Mouse (Mus musculus): ENCODE results near the gene Ubqln3. TPM values are rescaled to one million over a fixed set of nuclear protein-coding genes. Genes with fewer than 3 reads are reported as not detected.

Gene Ubqln3
- polyA plus RNA-seq (2015; fragmentation: Nextera tagmentation; extraction: Ambion mirVana): not detected in 2 replicates

GRCm38 (mm10) chr7:104143179-104143578 lies at the start of gene Ubqln3:
Ubqln3 (minus strand) TSS chr7:104143279.
- Histone ChIP-seq H3K27me3 (ENCODE audit: control insufficient read depth, insufficient read depth, low read depth, low read length) (no peaks in the 10 kb centered on the region), H3K27ac (ENCODE audit: low read length) (no peak within 1 kb of the TSS), H3K36me3 (ENCODE audit: control insufficient read depth, insufficient read depth) (no peaks in the 10 kb centered on the region), H3K4me3 (ENCODE audit: low read depth, low read length) (no peak within 1 kb of the TSS), H3K9me3 (replicated peaks; ENCODE audit: control insufficient read depth, low read length) (no peaks in the 10 kb centered on the region), H3K4me2 (ENCODE audit: low read depth, low read length) (no peak within 1 kb of the TSS), H3K9ac (ENCODE audit: low read depth, low read length) (no peak within 1 kb of the TSS), H3K4me1 (ENCODE audit: control insufficient read depth, low read depth, low read length) (no peaks in the 10 kb centered on the region)
- 43% methylated on average over 3 of the region's 3 CpGs for WGBS (ENCODE audit: insufficient replicate concordance)
- no peak for ATAC-seq (ENCODE audit: low read depth)

GRCm38 (mm10) chr7:104191275-104191674 lies 48.2 kb upstream of the Ubqln3 start:
- 29% methylated on average over 9 of the region's 9 CpGs for WGBS (ENCODE audit: insufficient replicate concordance)
- no peaks in the 10 kb centered on the region for H3K9me3 ChIP-seq (replicated peaks; ENCODE audit: control insufficient read depth, low read length)
- H3K36me3 ChIP-seq (ENCODE audit: control insufficient read depth, insufficient read depth): no peaks in the 10 kb centered on the region
- H3K27me3 ChIP-seq (ENCODE audit: control insufficient read depth, insufficient read depth, low read depth, low read length): no peaks in the 10 kb centered on the region
- no peaks in the 10 kb centered on the region for H3K4me1 ChIP-seq (ENCODE audit: control insufficient read depth, low read depth, low read length)
- no peak overlapping the region for H3K27ac ChIP-seq (ENCODE audit: low read length)
- H3K9ac ChIP-seq (ENCODE audit: low read depth, low read length): no peak overlapping the region
- no peak overlapping the region for H3K4me2 ChIP-seq (ENCODE audit: low read depth, low read length)
- H3K4me3 ChIP-seq (ENCODE audit: low read depth, low read length): no peak overlapping the region
- no peak for ATAC-seq (ENCODE audit: low read depth)

GRCm38 (mm10) chr7:104183292-104183691 lies 40.2 kb upstream of the Ubqln3 start, which contains the start of gene Olfr648:
Olfr648 (minus strand) TSS chr7:104183392.
- no peak within 1 kb of the TSS for H3K4me2 ChIP-seq (ENCODE audit: low read depth, low read length)
- no peak within 1 kb of the TSS for H3K27ac ChIP-seq (ENCODE audit: low read length)
- no peaks in the 10 kb centered on the region for H3K4me1 ChIP-seq (ENCODE audit: control insufficient read depth, low read depth, low read length)
- H3K4me3 ChIP-seq (ENCODE audit: low read depth, low read length): no peak within 1 kb of the TSS
- WGBS (ENCODE audit: insufficient replicate concordance): 69% methylated on average over 2 of the region's 2 CpGs
- H3K27me3 ChIP-seq (ENCODE audit: control insufficient read depth, insufficient read depth, low read depth, low read length): no peaks in the 10 kb centered on the region
- H3K36me3 ChIP-seq (ENCODE audit: control insufficient read depth, insufficient read depth): no peaks in the 10 kb centered on the region
- H3K9me3 ChIP-seq (replicated peaks; ENCODE audit: control insufficient read depth, low read length): no peaks in the 10 kb centered on the region
- H3K9ac ChIP-seq (ENCODE audit: low read depth, low read length): no peak within 1 kb of the TSS
- ATAC-seq (ENCODE audit: low read depth): no peak

- Histone ChIP-seq H3K9me3 (replicated peaks; ENCODE audit: control insufficient read depth, low read length) (no peaks in the 10 kb centered on the region), H3K4me3 (ENCODE audit: low read depth, low read length) (no peak overlapping the region), H3K27ac (ENCODE audit: low read length) (no peak overlapping the region), H3K4me1 (ENCODE audit: control insufficient read depth, low read depth, low read length) (no peaks in the 10 kb centered on the region), H3K36me3 (ENCODE audit: control insufficient read depth, insufficient read depth) (no peaks in the 10 kb centered on the region), H3K27me3 (ENCODE audit: control insufficient read depth, insufficient read depth, low read depth, low read length) (no peaks in the 10 kb centered on the region), H3K4me2 (ENCODE audit: low read depth, low read length) (no peak overlapping the region), H3K9ac (ENCODE audit: low read depth, low read length) (no peak overlapping the region)
- ATAC-seq (ENCODE audit: low read depth): no peak
- 54% methylated on average over 1 of the region's 1 CpGs for WGBS (ENCODE audit: insufficient replicate concordance)
Observed at GRCm38 (mm10) chr7:104179074-104179473, 36.0 kb upstream of the Ubqln3 start.

- Histone ChIP-seq H3K27ac (ENCODE audit: low read length) (no peak overlapping the region), H3K4me1 (ENCODE audit: control insufficient read depth, low read depth, low read length) (no peaks in the 10 kb centered on the region), H3K9me3 (replicated peaks; ENCODE audit: control insufficient read depth, low read length) (no peaks in the 10 kb centered on the region), H3K36me3 (ENCODE audit: control insufficient read depth, insufficient read depth) (no peaks in the 10 kb centered on the region), H3K4me2 (ENCODE audit: low read depth, low read length) (no peak overlapping the region), H3K4me3 (ENCODE audit: low read depth, low read length) (no peak overlapping the region), H3K27me3 (ENCODE audit: control insufficient read depth, insufficient read depth, low read depth, low read length) (no peaks in the 10 kb centered on the region), H3K9ac (ENCODE audit: low read depth, low read length) (no peak overlapping the region)
- WGBS (ENCODE audit: insufficient replicate concordance): 56% methylated on average over 5 of the region's 5 CpGs
- ATAC-seq (ENCODE audit: low read depth): no peak
Observed at GRCm38 (mm10) chr7:104178422-104179054, 35.5 kb upstream of the Ubqln3 start.

- Histone ChIP-seq H3K4me3 (ENCODE audit: low read depth, low read length) (no peak overlapping the region), H3K9me3 (replicated peaks; ENCODE audit: control insufficient read depth, low read length) (no peaks in the 10 kb centered on the region), H3K27ac (ENCODE audit: low read length) (no peak overlapping the region), H3K27me3 (ENCODE audit: control insufficient read depth, insufficient read depth, low read depth, low read length) (no peaks in the 10 kb centered on the region), H3K9ac (ENCODE audit: low read depth, low read length) (no peak overlapping the region), H3K4me1 (ENCODE audit: control insufficient read depth, low read depth, low read length) (no peaks in the 10 kb centered on the region), H3K36me3 (ENCODE audit: control insufficient read depth, insufficient read depth) (no peaks in the 10 kb centered on the region), H3K4me2 (ENCODE audit: low read depth, low read length) (no peak overlapping the region)
- 53% methylated on average over 1 of the region's 1 CpGs for WGBS (ENCODE audit: insufficient replicate concordance)
- ATAC-seq (ENCODE audit: low read depth): no peak
Observed at GRCm38 (mm10) chr7:104175085-104175484, 32.0 kb upstream of the Ubqln3 start.

GRCm38 (mm10) chr7:104169634-104170204 lies 26.6 kb upstream of the Ubqln3 start:
- peak; percentile 47 for ATAC-seq (ENCODE audit: low read depth)
- no peak overlapping the region for H3K4me3 ChIP-seq (ENCODE audit: low read depth, low read length)

GRCm38 (mm10) chr7:104167105-104167504 lies 24.0 kb upstream of the Ubqln3 start:
- peak; percentile 10; the same call in 1 of the 2 replicates for ATAC-seq (ENCODE audit: low read depth)
- Histone ChIP-seq H3K4me3 (ENCODE audit: low read depth, low read length) (no peak overlapping the region), H3K36me3 (ENCODE audit: control insufficient read depth, insufficient read depth) (no peaks in the 10 kb centered on the region), H3K27ac (ENCODE audit: low read length) (no peak overlapping the region), H3K9ac (ENCODE audit: low read depth, low read length) (no peak overlapping the region), H3K4me1 (ENCODE audit: control insufficient read depth, low read depth, low read length) (no peaks in the 10 kb centered on the region), H3K27me3 (ENCODE audit: control insufficient read depth, insufficient read depth, low read depth, low read length) (no peaks in the 10 kb centered on the region), H3K4me2 (ENCODE audit: low read depth, low read length) (no peak overlapping the region), H3K9me3 (replicated peaks; ENCODE audit: control insufficient read depth, low read length) (no peaks in the 10 kb centered on the region)
- WGBS (ENCODE audit: insufficient replicate concordance): 26% methylated on average over 6 of the region's 6 CpGs

More at GRCm38 (mm10) chr7:104169634-104170204, 26.6 kb upstream of the Ubqln3 start:
- H3K4me2 ChIP-seq (ENCODE audit: low read depth, low read length): no peak overlapping the region
- H3K27me3 ChIP-seq (ENCODE audit: control insufficient read depth, insufficient read depth, low read depth, low read length): no peaks in the 10 kb centered on the region
- no peak overlapping the region for H3K9ac ChIP-seq (ENCODE audit: low read depth, low read length)
- no peaks in the 10 kb centered on the region for H3K9me3 ChIP-seq (replicated peaks; ENCODE audit: control insufficient read depth, low read length)
- H3K36me3 ChIP-seq (ENCODE audit: control insufficient read depth, insufficient read depth): no peaks in the 10 kb centered on the region
- H3K27ac ChIP-seq (ENCODE audit: low read length): no peak overlapping the region
- 17% methylated on average over 6 of the region's 6 CpGs for WGBS (ENCODE audit: insufficient replicate concordance)
- H3K4me1 ChIP-seq (ENCODE audit: control insufficient read depth, low read depth, low read length): no peaks in the 10 kb centered on the region

GRCm38 (mm10) chr7:104150456-104150855 lies 7.4 kb upstream of the Ubqln3 start, which contains the start of gene Ubqlnl:
Ubqlnl (minus strand) TSS chr7:104150556.
- WGBS (ENCODE audit: insufficient replicate concordance): 72% methylated on average over 2 of the region's 2 CpGs
- ATAC-seq (ENCODE audit: low read depth): no peak

More at GRCm38 (mm10) chr7:104150456-104150855, 7.4 kb upstream of the Ubqln3 start, which contains the start of gene Ubqlnl:
- Histone ChIP-seq H3K27ac (ENCODE audit: low read length) (no peak within 1 kb of the TSS), H3K4me1 (ENCODE audit: control insufficient read depth, low read depth, low read length) (no peaks in the 10 kb centered on the region), H3K9me3 (replicated peaks; ENCODE audit: control insufficient read depth, low read length) (no peaks in the 10 kb centered on the region), H3K4me3 (ENCODE audit: low read depth, low read length) (no peak within 1 kb of the TSS), H3K36me3 (ENCODE audit: control insufficient read depth, insufficient read depth) (no peaks in the 10 kb centered on the region), H3K27me3 (ENCODE audit: control insufficient read depth, insufficient read depth, low read depth, low read length) (no peaks in the 10 kb centered on the region), H3K4me2 (ENCODE audit: low read depth, low read length) (no peak within 1 kb of the TSS), H3K9ac (ENCODE audit: low read depth, low read length) (no peak within 1 kb of the TSS)

All from liver, embryonic 16.5 days (tissue).